Mouse (Mus musculus) urinary bladder, postnatal 14 days (tissue): Measurements from ENCODE around the gene Peg10.

Experiments used
- DNase-seq: peaks from one replicate; pipeline ENCODE4 v3.0.0; 2021; ENCODE audit warnings: low spot score

Peg10 gene

DNA sequence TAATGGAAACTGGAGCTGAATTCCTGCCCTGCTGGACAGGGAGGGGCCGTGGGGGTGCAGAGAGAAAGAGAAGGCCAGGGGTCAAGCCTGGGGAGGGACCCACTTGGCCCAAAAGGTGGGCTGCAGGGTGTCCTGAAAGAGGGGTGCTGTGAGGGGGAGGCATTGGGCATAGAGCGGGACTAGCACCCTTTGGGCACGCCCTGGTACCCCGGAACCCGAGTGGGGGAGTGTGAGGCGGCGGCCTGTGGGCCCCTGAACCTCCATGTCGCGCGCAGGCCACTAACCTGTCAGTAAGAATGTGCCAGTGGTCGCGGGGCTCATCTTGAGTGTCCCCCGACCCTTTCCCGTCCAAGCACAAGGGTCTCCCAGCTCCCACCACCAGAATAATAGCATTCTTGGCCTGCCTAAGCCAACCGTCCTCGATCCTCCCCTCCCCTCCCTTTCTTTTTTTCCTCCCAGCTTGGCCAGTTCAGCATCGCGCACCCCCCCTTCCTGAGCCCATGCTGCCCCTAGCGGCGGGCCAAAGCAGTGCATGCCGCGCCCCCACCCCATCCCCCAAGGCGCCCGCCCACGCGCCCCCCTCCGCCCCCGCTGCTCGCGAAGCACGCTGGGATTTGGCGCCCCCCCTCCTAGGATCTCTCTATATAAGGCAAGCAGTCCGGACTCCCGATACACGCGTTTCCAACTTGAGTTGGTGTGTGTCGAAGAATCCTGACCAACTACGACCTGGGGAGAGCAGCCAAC lies at the start of gene Peg10, which contains the start of gene Sgce:
Peg10 (plus strand) TSS at position 611 of the 744 bp plus-strand sequence.
Sgce (minus strand) TSS at position 512 of the 744 bp plus-strand sequence.
- DNase-seq: peak; percentile 67

DNA sequence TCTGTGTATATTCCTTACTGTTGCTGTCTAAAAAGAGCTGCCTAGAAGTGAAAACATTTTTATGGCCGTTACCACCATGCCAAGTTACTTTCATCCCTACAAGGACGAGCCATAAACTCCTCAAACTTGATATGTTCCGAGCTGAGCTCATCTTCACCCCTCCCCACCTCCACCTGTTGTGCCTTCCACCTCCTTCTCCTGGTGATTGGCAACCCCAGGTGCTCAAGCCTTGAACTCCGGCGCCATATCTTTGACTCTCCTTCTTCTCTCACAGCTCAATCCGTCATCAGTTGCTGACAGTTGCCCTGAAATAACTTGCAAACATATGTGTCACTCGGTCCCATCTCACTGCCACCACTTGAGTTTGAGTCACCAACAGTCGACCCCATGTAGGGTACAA lies 45.5 kb upstream of the Peg10 start:
- no peak for DNase-seq

DNA sequence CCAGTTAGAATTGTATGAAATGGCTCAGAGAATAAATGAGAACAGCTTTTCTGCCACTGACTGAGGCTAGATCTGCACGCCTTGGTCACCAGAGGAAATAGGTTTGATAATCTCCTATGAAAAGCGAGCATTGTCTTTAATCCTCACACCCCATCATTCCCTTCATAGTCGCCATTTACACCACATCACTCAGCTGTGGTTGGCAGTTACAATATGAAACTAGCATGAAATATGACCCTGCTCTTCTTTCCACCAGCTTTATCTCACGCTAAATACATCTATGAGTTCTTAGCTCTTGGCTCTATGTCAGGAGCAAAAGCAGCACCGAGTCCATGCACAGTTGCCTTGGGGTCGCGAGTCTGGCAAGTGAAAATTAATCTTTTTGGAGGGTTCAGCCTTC lies 43.2 kb upstream of the Peg10 start:
- DNase-seq: no peak

GRCm38 (mm10) chr6:4706415-4706814 lies 40.7 kb upstream of the Peg10 start:
- DNase-seq: no peak

DNA sequence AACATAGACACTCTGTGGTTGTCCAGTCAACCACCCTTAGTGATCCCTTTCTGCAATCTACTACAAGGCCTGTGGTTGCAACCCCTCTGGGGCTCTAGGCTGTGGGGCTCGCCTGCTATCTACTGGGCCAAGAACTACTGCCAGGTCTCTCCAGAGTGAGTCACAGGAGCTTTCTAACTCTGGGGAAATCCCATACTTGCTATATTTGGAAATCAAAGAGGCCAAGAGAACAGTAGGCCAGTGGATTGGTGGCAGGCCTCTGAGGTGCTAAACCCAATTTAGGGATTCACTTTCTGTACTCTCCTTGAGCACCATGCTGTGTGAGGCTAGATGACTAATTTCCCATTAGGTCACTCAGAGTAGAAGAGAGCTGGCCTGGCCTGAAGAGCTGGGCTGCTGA lies 38.1 kb upstream of the Peg10 start:
- DNase-seq: no peak

DNA sequence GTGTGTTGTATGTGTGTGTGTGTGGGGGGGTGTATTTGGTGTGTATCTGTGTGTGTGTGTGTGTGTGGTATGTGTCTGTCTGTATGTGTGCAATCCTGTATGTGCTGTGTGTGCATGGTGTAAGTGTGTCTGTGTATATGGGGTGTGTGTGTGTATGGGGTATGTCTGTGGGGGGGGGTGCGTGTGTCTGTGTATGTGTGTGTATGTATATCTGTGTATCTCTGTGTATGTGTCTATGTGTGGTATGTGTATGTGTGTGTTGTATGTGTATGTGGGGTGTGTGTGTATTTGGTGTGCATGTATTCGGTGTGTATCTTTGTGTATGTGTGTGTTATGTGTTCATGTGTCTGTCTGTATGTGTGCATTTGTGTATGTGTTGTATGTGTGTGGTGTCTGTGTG lies 30.9 kb upstream of the Peg10 start:
- no peak for DNase-seq

DNA sequence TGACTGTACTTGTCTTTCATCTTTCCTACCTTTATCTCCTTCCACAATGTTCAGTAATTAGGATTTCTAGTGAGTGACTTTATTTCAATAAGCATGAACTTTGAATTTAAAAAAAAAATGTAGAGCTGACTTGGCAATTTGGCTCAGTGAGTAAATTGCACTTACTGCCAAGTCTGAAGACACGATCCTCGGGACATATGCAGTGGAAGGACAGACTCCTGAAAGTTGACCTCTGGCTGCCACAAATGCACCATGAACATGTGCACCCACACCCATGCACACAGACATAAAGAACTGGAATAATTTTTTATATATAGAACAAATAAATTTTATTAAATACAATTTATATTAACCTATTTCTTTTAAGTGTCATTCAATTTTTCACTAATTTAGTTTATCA lies 29.8 kb upstream of the Peg10 start:
- DNase-seq: no peak

DNA sequence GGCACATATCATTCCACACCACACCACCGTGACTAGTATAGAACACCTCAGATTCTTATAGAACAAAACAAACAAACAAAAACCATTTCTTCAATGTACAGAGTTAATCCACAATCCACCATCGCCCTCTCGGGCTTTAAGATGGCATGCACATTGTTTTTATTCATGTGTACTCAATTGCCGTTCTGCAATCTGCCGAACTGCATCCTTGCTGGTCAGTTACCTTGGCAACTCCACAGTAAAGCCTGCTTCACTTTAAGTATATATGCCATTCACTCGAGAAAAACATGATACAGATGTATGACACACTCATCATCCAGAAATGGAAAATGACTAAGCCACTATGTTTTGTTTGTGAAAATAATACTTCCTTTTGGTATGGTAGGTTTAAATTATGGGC lies 25.0 kb upstream of the Peg10 start:
- DNase-seq: no peak

DNA sequence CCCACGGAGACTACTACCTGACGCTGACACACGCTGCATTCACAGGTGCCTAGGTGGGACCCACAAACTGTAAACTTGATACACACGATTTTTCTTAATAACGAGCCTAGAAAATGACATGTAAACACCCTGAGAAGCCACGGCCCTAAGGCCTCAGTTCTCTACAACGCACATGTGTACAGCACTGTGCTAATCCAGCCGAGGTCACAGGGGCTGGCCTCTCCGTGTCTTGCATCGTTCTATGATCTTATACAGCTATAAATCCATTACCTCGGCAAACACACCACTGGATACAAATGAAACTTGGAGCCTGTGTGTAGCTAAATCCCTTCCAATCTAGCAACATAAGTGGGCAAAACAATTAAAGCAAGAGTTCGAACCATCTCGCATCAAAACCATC lies 24.4 kb upstream of the Peg10 start:
- DNase-seq: no peak

GRCm38 (mm10) chr6:4723998-4724757 lies 22.9 kb upstream of the Peg10 start:
- no peak for DNase-seq

DNA sequence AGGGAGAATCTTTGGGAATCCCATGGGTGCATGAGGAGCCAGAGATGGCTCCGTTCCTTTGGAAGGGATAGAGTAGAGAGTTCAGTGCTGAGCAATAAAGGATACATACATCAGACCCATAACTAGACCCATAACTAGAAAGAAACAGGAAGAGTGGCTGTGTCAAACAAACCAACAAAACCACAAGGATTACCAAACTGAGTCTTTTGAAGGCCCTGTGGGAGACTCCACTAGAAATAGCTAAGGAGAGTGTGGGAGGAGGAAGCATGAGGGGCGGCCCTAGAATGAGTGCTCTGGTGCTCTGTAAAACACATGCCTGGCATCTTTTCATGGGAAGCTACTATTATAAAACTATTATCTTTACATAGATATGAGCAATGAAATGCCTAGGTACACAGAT lies 18.8 kb upstream of the Peg10 start:
- no peak for DNase-seq

- no peak for DNase-seq
Measured at GRCm38 (mm10) chr6:4731675-4732074, 15.4 kb upstream of the Peg10 start.

DNA sequence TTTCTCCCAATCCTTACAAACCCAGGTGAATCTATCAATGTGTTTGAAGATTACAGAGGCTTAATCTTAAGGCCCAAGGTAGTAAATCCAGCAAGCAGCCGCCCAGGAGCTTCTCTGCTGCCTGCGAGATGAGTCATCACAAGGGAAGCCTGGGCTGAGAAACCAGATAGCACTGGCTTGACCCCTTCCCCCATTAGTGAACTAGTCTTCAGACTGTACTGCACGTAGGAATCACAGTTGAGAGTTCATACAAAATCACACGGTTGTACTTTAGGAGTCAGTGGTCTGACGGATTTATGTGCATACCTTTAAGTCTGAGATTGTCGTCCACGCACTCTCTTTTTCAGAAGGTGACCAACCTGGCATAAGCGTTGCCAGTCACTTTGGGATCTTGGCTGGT lies 13.9 kb upstream of the Peg10 start:
- DNase-seq: peak; percentile 34

- DNase-seq: no peak
Measured at GRCm38 (mm10) chr6:4736372-4736771, 10.7 kb upstream of the Peg10 start.

- no peak for DNase-seq
Measured at GRCm38 (mm10) chr6:4738034-4738629, 9.0 kb upstream of the Peg10 start.

DNA sequence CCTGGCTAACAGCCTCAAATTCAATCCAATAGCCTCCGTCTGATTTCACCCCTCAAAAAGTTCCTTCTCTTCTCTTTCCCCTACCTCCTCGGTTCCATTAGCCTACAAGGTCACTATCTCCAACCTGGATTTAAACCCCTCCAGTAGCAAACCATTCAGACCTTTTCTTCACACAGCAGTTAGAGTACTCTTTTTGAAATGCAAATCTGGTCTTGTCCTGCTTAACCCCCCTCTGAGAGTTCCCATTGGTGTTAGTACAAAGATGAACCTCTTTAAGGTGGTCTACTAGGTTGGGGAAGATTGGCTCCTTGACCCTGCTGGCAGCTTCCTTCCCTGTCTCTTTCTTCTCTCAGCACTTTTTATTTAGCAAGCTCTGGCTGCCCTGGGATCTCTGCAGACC lies 8.4 kb upstream of the Peg10 start:
- no peak for DNase-seq

- DNase-seq: no peak
Measured at GRCm38 (mm10) chr6:4739522-4740355, 7.4 kb upstream of the Peg10 start.

DNA sequence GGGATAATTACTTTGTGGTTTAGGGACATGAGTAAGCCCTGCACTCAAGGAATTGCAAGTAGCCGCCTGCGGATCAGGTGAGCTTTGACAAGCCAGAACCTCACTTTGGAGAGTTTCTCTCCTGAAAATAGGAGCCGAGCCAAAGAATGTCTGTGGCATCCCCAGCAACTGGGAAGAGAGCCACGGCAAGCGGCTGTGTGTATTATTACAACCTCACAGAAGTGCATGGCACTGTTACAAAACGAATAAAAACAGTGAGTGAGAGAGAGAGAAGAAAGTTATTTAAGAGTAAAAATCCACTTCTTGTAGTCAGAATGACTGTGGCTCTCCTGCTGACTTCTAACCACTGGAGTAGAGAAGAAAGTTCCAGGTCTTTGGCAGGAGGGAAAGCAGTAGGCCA lies 6.6 kb upstream of the Peg10 start:
- peak; percentile 37 for DNase-seq

DNA sequence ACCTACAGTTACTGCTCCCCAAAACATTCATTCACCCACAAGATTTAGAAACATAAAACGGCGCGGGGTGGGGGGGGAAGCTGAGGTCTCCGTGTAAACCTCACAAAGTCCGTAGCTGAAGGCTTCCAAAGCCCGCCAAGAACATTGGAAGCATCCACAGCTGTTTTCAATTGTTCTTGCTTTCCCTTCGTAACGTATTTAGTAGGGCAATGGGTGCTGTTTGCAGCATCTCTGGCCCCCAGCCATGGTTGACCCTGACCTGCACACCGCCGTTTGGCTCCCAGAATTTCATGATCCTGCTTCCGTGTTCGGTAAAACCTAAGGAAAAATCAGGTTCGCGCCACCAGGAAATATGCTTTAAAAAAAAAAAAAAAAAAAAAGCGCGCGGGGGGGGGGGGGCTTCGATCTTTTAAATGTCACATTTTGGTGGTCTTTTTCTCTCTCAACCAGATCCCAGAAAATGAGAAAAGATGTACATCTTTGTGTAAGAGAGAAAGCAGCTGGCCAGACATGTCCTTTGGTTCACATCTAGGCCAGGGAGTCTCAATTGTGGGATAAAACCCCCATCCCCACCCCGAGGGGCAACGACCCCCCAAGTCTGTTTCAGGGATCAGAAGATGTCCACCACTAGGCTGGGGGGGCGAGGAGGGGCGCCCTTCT lies 940 bp upstream of the Peg10 start:
- no peak for DNase-seq

DNA sequence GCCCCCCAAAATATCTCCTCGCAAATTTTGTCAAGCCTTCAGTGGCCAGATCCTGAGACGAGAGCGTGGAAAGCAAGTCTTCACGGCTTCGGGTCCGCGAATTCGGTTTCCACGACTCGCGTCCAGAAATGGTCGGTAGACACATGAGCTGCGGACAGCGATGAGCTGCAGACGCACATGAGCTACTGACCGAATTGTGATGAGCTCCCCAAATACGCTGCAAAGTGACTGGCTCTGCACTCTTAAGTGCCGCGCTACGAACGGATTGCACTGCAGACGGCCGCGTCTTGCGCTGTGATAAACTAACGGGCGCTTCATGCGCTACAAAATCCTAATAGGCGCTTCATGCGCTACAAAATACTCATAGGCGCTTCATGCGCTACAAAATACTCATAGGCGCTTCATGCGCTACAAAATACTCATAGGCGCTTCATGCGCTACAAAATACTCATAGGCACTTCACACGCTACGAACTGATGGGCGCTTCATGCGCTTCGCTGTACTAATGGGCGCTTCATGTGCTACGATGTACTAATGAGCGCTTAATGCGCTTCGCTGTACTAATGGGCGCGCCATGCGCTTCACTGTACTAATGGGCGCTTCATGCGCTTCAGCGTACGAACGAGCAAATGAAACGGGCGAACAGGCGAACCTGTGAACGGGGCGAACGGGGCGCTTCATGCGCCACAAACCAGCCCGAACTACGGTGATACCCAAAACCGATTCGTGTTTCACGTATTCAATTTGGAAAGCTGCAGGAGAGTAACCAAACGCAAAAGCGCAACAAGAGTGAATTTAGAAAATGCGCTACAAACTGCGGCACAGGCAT lies 785 bp downstream of the Peg10 start:
- DNase-seq: no peak

DNA sequence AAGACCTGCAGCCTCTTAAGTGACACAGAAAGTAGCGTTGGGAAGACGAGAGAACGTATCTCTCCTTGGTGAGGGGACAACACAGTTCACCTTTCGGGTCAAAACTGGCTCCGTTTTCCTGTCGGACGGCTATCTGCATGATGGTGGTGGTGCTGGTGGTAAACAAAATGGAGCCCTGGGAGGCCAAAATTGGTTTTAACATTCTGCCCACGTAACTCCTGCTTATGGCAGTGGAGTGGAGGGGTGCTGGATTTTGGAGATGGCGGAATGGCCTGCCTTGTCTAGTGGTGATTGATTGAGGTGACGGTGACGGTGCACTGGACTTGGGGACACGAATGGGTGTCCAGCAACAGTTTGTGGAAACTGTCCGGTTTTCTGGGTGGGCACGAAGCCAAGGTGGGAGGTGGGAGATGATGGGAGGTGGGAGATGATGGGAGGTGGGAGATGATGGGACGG lies 1.4 kb downstream of the Peg10 start:
- DNase-seq: no peak
